Mouse (Mus musculus) lung, postnatal 14 days (tissue): ENCODE data around the gene Actl7b.

ENCODE experiments used
- DNase-seq: peaks from one replicate; pipeline ENCODE4 v3.0.0; 2021

Gene Actl7b

DNA sequence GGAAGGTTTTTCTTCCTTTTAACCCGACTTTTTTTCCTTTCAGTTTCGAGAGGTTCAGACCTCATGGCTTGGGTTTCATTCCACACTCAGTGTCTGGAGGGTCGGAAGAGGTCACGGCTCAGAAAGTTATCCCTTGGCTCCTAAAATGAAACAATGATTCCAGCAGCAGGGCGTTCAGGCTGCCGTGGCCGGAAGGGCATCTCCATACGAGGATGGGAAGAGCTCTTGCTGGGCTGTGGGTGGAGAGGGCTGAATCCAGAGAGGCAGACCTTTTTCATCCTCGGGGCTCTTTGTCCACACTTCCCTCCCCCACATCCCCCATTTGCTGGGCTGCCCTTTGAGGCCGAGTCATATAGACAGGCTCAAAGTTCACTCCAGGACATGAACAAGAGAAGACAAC lies 39.0 kb downstream of the Actl7b start:
- no peak for DNase-seq

DNA sequence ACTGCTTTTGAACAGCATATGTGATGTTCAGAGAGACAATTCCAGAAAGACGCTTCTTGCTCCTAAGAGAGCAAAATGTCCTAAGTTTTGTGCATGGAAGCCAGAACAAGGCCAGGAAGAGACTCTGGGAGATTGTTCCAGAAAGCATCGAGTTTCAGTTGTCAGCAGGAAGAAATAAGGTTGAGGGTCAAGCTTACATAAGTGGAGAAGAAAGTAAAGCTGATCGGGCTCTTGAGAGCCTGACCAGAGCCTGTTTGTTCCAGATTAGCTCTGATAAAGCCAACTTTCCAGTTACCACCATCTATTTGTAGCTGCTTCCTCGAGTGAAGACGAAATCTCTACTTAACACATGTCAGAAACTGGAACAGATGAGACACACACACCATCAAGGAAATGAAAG lies 42.6 kb downstream of the Actl7b start:
- DNase-seq: no peak

DNA sequence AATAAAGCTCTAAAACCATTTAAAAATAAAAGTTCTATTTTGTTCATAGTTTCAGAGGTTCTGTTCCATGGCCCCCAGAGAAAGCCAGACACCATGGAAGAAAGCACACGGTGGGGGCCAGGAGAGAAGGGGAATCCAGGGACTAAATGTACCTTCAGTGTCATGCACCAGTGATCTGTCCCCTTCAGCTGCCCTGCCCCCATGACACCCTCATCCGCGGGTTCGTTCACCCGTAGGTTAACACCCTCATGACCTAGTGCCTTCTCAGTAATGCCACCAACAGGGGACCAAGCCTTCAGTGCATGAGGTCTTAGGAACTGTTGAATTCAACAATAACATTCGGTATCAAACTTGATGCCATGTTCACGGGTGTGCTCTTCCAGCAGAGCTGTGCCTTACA lies 44.8 kb downstream of the Actl7b start:
- no peak for DNase-seq
